Mouse (Mus musculus) v-Abl transformed pro-B cells (cell line): Measurements from ENCODE around the gene Car10.

Experiments used
- in situ Hi-C, 2 experiments: fragments of 400-800 bp; cut with MboI; formaldehyde crosslinking; loops; one replicate each; pipeline ENCODE4 v1.15.1; 2025; ENCODE audit not compliant: unreplicated experiment in 2 of 2

Car10 gene

GRCm38 (mm10) chr11:93643436-93643835 lies 545.6 kb downstream of the Car10 start:
- in situ Hi-C loops, result no loop called here

- in situ Hi-C loops, result no loop called here
Measured at GRCm38 (mm10) chr11:93646216-93646615, 548.4 kb downstream of the Car10 start.
